Mouse (Mus musculus): Measurements from ENCODE around the gene Pnpo.

The Pnpo gene

DNA sequence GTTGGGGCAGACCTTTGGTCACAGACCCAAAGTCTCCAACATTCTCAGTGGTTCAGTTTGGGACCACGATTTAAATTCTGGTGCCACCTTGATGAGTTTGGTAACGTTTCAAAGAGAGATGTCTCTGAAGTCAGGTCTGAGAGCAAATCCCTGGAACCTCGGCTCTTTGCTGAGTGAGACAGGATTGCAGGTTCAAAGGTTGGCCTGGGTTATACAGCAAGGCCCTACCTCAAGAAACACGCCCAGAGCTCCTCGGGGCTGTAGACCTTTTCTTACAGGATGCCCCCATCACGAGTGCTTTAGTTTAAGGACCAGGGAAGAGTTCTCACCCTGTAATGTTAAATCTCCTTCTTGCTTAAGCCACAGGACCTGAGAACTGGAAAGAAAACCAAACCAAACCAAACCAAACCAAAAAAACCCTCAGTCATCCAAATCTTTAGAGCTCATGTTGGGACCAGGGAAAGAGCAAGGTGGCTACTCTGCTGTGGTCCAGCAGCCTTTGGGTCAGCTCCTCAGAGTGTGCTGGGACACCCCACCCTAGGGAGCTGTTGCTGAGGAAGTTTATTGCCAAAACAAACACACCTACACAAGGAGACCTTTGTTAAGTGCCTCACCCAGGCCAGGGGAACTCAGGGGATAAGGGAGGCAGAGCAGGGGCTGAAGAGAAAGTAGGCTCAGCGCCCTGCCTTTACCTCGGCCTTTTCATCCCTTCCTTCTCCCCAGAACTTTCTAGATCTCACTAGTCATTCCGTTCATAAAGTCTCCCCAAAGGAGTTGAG lies 7.7 kb downstream of the Pnpo start:
- no peak for DNase-seq

DNA sequence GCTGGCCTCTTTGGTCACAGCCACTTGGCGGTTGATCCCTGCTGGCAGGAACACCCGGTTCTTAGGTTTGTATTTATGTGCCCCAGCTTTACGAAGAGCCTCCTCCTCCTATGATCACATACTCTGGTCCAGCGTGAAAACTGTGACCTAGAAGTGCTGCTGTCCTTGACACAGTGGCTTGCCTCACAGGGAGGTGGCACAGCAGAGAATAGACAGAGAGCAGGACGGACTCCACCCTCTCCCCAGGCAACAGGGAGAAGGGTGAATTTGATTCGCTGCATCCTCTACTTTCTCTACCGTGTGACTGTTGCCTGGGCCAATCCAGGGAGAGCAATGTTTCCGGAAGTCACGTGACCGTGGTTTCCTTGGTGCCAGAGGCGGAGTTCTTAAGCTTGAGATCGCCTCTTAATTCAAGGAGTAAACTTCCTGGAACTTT lies 8.8 kb downstream of the Pnpo start:
- DNase-seq = no peak

DNA sequence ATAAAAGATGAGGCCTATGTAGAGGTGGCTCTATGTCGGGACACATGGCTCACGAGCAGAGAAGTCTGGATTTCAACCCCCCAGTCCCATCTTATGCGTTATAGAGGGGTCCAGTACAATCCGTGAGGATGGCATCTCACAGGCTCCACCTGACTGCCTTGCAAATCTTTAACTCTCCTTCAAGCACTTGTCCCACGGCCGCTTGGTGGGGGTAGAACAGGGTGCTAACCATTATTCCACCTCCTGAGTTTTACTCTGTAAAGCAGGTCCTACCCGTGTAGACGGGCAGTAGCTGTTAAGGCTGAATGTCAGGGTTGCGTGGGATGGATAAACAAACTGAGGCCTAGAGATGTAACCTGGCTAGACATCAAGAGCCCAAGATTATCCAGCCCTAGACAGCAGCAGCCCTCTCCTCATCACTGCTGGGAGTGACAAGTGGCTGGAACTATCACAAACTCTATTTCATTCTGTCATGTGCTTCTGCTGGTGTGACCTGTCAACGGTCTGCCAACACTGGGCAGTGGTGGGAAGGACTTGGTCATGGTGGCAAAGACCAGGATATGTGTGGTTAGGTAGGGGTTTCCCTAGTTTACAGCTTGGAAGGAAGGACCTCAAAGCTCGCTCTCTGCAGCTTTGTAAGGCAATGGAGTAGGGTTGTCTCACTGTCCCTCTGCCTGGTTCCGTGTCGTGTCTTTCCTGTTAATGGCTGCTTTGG lies 10.1 kb downstream of the Pnpo start:
- no peak for DNase-seq

DNA sequence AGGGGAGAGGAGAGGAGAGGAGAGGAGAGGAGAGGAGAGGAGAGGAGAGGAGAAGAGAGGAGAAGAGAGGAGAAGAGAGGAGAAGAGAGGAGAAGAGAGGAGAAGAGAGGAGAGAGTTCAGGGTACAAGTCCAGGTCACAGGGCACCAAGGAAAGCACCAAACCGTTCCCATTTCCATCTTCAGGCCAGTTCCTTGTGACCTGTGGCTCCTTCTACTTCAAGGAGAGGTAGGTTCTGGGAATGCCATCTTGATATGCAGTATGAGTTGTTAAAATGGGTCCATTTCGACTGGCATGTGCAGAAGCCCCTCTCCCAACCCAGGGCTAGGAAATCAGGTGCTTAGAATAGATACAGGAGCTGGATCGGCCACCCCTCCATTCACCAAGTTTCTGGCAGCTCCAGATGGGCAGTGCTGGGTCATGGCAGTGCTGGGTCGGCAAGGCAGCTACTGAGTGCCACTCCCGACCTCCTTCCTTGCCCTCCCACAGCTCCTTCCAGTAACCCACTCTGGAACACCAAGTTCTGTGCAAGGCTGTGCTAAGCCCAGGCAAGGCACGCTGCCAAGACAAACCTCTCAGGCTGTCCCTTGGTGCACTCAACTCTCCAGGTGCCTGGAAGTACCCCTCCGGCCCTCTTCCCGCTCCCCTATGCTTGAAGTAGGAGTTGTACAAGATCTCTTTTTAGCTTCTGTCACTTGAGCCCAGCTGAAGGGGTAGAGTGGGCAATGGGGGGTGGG lies 12.3 kb downstream of the Pnpo start:
- no peak for DNase-seq

DNA sequence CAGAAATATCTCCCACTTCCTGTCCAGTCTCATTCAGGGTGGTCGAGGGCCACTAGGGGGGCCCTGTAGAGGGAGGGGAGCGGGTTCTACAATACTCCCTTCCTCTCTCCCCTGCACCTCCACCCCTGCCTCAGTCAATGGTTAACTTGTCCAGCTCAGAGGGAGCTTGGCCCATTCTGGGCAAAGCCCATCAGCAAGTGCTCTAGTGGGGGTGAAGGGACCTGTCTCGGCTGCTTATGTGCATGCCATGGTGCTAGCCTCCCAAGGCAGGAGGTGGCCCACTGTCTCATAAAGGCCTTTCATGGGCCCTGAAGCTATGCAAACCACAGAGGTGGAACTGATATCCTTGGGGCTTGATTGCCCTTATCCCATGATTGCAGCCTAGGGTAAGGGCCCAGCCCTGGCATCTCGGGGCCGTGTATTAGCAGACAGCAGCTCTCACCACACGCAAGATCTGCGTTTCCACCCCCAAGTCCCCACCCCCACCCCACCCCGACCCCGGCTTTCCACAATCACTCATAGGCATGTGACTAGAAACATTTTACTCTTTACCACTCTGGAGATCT lies 13.9 kb downstream of the Pnpo start:
- DNase-seq = no peak

DNA sequence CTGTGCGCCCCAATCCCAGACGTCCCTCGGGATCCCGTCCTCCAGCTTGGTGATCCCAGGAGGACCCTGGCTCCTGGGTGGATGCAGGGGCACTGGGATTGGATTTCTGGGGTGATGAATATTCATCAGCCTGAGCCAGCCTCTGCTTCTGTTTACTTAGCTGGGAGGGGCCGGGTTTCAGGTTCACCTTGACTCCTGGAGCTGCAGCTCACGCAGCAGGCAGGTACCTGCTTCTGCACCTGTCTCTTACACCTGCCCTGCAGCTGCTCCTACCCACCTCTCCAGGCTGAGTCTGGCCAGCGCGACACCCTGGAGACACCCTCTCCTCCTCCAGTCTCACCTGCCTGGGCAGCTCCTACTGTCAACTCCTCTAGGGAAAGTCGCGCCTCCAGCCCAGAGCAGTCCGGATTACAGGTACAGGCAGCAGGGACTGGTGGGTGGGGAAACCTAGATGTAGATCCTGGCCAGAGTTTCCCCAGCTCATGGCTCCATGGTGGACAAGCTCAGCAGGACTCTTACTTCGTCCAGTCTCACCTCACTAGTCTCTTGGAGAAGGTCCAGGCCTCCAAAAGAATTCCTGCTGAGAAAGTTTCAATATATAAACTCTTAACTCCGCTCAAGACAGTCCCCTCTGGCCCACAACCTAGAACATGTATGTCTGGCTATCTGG lies 14.6 kb downstream of the Pnpo start:
- no peak for DNase-seq

DNA sequence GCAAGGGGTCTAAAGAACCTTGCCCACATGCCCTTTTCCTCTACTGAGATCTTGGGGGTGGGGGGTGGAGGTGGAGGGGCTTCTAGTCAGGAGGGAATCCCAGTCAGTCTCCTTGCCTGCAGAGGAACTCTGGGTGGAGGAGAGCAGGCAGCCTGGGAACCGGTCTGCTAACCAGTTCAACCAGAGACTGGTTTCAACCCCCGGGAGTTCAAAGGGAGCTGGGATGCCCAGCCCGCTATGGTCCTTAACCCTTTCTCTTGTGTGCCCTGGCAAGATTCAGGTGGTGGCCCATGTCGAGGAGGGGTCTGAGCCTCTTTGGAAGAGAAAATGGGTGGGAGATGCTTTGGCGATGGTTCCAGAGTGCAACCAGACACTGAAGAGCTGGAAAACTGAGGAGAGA lies 15.1 kb downstream of the Pnpo start:
- no peak for DNase-seq

DNA sequence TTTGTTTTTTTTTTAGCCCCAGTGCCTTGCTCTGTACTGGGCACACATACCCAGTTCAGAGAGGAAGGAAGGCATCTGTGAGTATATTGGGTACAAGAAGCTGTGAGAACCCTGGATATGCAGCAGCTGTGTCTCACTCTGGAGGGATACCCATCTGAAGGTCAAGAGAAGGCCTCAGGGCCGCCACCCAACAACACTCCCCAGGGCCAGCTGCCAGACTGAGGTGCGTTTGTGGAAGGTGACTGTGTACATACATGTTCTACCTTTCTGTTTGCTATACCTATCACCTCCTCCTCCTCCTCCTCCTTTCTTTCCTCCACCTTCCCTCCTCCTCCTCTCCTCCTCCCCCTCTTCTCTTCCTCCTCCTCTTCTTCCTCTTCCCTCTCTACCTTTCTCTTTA lies 15.7 kb downstream of the Pnpo start, which contains the start of gene Prr15l:
Prr15l (plus strand) TSS at position 17 of the 400 bp plus-strand sequence.
- DNase-seq = no peak

DNA sequence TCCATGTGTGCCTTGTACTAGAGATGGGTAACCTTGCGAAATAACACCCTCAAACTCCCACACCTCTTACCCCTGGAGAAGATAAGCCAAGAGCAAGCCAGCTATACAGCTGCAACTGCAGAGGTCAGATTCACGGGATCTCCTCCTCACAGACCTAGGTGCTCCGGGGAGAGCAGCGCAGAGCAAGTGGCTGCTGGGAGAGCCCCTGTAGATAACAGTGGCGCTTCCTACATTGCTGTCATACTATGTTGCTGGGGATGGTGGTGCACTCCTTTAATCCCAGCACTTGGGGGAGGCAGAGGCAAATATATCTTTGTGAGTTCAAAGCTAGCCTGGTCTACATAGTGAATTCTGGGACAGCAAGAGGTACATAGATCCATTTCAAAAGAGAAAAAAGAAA lies 17.2 kb downstream of the Pnpo start:
- no peak for DNase-seq

DNA sequence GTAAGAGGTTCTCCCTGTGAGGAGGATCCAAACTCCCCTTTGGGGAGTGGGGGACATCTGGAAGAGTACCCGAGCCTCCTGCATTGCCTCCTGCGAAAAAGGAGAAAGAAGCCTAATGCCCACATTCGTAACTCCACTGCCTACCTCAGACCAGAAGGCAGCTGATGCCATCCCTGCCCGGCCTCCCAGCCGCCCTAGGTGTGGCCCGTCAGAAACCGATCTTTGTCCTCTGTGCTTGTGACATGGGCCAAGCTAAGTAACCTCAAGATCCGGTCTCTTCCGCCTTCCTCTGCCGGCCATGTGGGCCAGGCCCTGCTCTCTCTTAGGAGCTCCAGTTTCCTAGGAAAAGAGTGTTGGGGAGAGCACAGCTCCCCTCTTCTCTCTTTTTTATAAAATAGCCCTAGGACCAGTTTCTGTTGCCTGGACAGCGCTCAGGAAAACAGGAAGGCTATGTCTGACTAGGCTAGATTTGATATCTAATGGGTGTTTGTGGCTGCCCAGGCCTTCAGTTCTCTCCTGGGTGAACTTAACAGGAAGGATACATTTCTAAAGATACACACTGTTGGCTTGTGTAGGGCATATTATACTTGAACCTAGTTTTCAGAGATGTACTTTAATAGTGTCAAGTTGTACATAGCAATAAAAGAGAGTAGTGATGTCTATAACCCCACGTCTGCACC lies 18.2 kb downstream of the Pnpo start:
- DNase-seq = no peak

DNA sequence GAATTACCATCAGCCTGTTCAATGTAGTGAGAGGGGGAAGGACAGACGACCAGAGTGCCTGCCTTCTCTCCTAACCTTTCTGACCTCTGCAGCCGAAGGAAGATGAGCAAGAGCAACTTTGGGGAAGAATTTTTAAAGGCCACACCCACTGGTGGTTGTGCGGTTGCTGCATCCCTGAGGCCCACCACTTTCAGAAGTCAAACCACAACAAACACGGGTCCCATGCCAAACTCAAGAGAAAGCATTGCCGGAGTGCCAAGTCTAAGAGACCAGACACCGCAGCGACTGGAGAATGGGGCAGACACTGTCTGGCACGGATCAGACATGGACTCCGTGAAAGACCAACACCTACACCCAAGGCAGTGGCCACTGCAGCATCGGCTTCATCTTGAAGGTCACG lies 18.9 kb downstream of the Pnpo start:
- no peak for DNase-seq

DNA sequence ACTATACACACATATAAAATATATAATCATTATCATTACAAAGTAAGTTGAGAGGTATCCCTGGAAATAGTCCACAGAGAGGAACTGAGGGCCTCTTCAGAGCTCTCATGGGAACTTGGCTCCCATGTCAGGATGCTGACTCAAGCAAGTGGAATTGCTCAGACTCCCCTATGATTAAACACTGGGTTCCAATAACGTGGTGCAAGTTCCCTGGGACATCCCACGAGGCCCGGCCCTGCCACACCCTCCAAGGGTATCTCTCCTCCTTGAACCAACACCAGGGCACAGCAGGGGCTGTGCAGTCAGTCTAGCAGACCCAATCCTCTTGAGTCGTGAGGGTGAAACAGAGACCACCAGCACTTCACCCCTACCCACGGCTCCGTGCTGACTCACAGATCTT lies 24.8 kb downstream of the Pnpo start:
- no peak for DNase-seq

DNA sequence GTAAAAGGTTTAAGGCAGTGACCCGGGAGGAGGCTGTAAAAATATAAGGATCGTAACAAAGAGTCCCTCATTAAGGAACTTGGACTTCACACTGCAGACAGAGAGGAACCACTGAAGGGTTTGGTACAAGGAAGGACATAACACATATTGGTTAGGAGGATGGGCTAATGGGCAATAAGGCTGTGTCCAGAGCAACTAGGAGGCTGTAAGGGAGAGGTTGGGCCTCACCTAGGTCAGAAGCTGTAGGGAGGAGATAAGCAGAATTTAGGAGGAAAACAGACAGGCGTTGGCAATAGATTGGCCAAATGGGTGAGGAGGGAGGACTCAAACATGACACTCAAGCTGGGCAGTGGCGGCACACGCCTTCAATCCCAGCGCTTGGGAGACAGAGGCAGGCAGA lies 26.4 kb downstream of the Pnpo start:
- DNase-seq = no peak

DNA sequence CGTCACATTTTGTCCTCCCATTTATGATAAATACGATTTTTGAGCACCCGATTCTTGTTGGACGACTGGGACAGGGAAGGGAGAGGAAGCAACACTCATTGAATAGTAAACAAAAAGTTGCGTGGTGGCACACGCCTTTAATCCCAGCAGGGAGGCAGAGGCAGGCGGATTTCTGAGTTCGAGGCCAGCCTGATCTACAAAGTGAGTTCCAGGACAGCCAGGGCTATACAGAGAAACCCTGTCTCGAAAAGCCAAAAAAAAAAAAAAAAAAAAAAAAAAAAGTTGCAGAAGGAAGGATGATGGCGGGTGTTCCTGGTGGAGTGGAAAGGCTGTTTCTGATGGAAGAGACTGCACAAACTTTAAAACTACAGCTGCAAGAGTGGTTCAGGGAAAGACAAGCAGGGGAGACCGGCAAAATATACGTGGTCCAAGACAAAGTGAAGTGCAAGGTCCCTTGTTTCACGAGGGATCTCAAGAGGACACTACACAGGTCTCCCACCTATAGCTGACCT lies 26.8 kb downstream of the Pnpo start:
- DNase-seq = peak in 1 of 2 experiments; percentile 44

DNA sequence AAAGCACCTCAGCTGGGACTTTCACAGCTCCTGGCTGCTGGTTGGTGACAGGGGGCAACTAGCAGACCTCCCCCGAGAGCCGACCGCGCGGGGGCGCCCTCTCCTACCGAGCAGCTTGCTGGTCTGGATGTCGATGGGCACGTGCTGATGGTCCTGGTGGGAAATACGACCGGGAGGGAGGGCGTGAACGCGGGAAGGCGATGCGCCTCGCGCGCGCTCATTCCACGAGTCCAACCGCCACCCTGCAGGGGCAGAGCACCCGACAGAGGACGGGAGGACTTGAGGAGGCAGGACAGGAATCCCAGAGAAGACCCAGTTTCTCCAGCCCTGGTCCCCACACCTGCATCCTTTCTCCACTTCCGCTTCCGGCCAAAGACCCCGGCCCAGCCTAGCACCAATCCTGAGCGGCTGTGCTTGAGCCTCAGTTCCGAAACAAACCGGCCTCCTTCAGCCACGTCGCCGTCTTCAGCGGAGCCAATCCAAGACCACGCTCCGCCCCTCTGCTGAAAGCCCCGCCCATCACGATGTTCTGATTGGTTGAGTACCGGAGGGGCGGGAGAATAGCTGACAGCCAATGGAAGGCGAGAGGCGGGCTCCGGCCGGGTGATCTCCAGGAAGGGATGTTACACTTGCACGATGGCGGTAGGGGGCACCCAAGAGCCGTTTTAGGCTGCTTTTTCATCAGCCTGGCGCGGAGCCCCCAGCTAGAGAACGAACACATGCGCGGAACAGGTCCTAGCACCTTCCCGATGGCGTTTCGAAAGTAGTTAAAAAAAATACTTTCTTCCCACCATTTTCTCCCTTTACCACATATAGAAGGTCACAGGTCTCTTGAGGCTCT lies 27.5 kb downstream of the Pnpo start, which contains the start of gene Cdk5rap3:
Cdk5rap3 (minus strand) TSS at position 453 of the 841 bp plus-strand sequence.
- peak; percentile 100 for DNase-seq

DNA sequence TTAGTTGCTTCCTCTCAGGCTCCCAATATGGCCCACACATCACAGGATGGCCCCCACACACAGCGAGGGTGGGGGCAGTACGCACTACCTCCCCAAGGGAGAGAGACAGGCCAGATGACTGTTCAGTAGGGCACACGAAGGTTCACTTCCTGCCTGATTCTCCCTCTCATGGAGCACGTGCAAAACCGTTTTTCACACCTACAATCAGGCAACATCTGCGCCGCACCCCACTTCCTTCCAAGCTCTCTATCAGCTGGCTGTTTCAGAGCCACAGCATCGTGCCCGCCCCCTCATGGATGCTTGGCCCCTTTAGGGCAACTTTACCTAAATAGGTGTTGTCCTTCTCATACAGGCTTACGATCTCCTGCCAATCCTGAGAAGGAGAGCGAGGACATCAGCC lies 31.1 kb downstream of the Pnpo start:
- DNase-seq = peak; percentile 47 to 74

DNA sequence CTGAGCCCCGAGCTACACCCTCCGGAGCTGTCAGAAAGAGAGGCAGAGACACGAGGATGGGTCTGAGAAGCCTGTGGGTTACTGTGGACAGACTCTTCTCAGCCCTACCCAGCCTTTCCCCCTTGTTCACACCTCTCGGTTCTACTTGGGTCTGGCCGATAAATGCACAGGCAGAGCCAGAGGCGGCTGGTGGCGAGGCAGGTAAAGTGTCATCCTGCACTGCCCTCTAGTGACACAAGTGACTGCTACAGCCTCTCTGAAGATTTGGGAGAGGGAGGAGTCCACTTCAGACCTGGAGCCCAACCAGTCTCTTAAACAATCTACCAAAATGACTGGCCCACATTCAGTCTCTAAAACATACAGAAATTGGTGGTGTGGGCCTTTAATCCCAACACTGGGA lies 33.8 kb downstream of the Pnpo start:
- DNase-seq = peak; percentile 66 to 71

DNA sequence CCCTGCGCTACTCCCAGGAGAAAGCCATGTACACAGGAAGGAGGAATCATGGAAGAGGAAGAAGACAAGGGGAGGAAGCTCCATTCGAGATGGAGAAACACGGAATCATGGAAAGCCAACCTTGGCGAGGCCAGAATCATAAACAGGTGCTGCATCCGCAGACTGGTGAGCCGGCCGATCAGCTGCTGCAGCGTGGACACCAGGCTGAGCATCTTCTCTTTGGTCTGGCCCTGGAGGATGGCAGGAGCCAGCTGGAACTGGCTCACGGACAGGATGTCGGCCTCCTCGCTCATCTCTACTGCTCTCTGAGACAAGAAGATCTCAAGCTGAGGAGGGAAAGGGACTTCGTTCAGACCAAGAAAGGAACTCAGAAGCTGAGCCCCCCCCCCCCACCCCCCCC lies 35.2 kb downstream of the Pnpo start:
- no peak for DNase-seq

DNA sequence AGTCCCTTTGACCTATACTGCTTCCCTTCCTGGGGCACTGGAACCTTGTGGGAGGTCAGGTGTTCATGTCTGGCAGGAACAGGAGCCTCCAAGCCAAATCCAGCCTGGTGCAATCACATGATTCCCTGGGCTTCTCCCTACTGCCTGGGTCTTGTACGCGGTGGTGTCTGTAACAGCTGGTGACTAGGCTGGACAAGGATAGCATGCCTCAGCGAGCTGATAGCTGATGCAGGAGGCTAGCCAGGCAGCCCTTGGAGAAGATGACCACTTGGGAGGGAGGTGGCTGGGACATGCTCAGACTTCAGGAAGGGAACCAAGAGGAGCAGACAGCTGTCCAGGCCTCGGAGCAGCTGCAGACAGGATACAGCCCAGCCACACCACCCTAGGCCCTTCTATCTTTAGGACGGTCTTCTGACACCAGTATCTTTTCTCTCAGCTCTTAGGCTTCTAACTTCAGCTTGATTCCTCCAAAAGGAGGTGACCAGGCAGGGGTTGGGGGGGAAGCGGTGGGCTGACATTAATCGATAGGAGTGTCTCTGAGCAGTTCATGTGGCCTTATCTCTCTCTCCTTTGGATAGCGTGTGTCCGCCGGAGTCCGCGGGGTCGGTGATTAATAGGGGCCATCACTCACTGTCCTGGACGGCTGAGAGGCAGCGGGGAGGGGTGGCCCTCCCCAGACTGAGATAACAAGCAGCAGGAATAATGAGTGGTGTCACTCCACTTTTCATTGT lies 37.2 kb downstream of the Pnpo start:
- DNase-seq = no peak

All from thymus, postnatal 36 days (tissue).